Mouse (Mus musculus) right cerebral cortex, postnatal 25 days (tissue): Measurements from ENCODE around the gene Cdkal1.

ENCODE experiments used
- DNase-seq: peaks from one replicate; pipeline ENCODE4 v3.0.0; 2022

Gene Cdkal1

GRCm38 (mm10) chr13:29161436-29161835 is 694.0 kb downstream of the Cdkal1 start:
- DNase-seq = no peak

- no peak for DNase-seq
Measured at GRCm38 (mm10) chr13:29156703-29157102, 698.8 kb downstream of the Cdkal1 start.

- DNase-seq = no peak
Measured at GRCm38 (mm10) chr13:29155297-29155696, 700.2 kb downstream of the Cdkal1 start.

GRCm38 (mm10) chr13:29150120-29150519 is 705.4 kb downstream of the Cdkal1 start:
- no peak for DNase-seq

GRCm38 (mm10) chr13:29149404-29149803 is 706.1 kb downstream of the Cdkal1 start:
- no peak for DNase-seq

- no peak for DNase-seq
Measured at GRCm38 (mm10) chr13:29148616-29149015, 706.9 kb downstream of the Cdkal1 start.
